Mouse (Mus musculus): ENCODE data around the gene Slfn14. TPM values are rescaled to one million over a fixed set of nuclear protein-coding genes. Genes with fewer than 3 reads are reported as not detected.
"Not testable (repeated sequence)": the region's sequence is repeated elsewhere in the genome, so short reads cannot be mapped to it uniquely, and the experiment has no call there.

The Slfn14 gene
- polyA plus RNA-seq, 1 experiment, result not detected

- DNase-seq (ENCODE audit: low read depth), result no peak
Measured at GRCm38 (mm10) chr11:83282084-83282483, 4.4 kb downstream of the Slfn14 start.

- DNase-seq (ENCODE audit: low read depth), result no peak
Measured at GRCm38 (mm10) chr11:83279691-83280090, 6.8 kb downstream of the Slfn14 start.

DNA sequence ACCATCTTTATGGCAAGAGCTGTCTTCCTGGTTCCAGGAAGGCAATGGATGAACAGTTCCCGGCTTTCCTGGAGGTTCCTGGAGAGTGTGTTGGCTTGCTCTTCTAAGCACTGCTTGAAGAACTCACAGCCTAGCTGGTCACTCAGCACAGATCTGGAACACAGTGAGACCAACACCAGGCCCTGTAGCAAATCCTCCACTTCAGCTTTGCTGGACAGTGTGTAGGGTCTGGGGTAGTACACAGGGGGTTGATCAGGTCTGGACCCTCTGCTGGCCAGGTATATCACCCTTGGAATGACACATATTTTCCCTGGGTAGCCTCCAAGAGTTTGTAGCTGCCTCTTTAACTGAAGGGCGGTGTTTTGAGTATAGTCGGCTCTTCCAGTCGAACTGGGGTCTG lies 7.5 kb downstream of the Slfn14 start:
- DNase-seq (ENCODE audit: low read depth), result no peak

- no peak for DNase-seq (ENCODE audit: low read depth)
Measured at GRCm38 (mm10) chr11:83276251-83276650, 10.3 kb downstream of the Slfn14 start.

- DNase-seq (ENCODE audit: low read depth), result no peak
Measured at GRCm38 (mm10) chr11:83271951-83272843, 14.3 kb downstream of the Slfn14 start.

GRCm38 (mm10) chr11:83271151-83271950 lies 15.2 kb downstream of the Slfn14 start:
- no peak for DNase-seq (ENCODE audit: low read depth)

GRCm38 (mm10) chr11:83270842-83271150 lies 15.7 kb downstream of the Slfn14 start:
- DNase-seq (ENCODE audit: low read depth), result no peak

- no peak for DNase-seq (ENCODE audit: low read depth)
Measured at GRCm38 (mm10) chr11:83263146-83263545, 23.4 kb downstream of the Slfn14 start.

- no peak for DNase-seq (ENCODE audit: low read depth)
Measured at GRCm38 (mm10) chr11:83262673-83263072, 23.9 kb downstream of the Slfn14 start.

- DNase-seq (ENCODE audit: low read depth), result not testable (repeated sequence)
Measured at GRCm38 (mm10) chr11:83257211-83257610, 29.3 kb downstream of the Slfn14 start.

DNA sequence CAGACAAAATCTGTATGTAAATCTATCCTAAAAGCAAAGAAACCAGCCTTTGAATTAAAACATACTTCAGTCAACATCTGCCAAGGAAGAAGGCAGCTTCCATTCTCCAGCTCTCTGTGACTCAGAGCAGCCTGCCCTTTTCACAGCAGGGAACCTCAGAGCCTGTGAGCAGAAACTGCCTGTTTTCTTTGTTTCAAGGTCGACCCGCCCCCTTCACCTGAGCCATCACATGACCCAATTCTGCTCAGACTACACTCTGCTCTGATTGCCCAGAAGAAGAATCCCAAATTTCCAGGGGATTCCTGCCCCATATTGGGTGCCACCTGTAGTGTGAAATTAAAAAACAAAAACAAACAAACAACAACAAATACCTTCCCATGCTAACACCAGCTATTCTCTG lies 46.7 kb downstream of the Slfn14 start:
- DNase-seq (ENCODE audit: low read depth), result no peak

DNA sequence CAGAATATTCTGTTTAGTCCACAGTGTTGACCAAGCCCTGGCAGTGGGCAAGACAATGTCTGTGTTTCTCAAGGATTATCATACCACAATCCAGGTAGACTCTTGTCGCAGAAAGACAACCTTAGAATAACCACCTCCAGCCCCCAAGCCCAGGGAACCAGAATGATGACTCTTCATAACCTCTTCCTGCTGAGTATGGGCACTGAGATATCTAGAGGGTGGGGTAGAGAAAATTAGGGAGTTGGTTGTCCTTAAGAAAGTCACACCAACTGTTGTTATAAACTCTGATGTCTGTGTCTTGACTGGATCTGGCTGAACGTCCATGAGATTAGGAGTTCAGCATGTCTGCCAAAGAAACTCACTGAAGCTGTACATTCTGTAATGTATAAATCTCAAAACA lies 48.1 kb downstream of the Slfn14 start:
- DNase-seq (ENCODE audit: low read depth), result no peak

DNA sequence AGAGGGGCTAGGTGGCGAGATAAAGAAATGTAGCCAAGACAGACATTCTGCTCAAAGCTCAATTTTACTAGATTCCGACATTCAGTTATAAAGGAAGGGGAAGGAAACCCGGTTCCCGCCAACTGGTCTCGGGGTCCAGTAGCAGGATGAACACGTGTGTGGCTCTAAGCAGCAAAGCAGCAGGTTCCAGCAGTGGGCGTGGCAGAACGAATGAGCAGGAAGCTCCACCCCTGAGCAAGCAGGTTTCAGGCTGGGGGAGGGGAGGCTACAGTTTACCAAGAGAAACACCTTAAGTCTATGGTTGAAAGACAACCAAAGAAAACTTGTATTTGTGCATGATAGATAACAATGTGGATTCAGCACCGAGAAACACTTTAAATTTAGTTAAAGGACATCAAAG lies 49.1 kb downstream of the Slfn14 start:
- not testable (repeated sequence) for DNase-seq (ENCODE audit: low read depth)

DNA sequence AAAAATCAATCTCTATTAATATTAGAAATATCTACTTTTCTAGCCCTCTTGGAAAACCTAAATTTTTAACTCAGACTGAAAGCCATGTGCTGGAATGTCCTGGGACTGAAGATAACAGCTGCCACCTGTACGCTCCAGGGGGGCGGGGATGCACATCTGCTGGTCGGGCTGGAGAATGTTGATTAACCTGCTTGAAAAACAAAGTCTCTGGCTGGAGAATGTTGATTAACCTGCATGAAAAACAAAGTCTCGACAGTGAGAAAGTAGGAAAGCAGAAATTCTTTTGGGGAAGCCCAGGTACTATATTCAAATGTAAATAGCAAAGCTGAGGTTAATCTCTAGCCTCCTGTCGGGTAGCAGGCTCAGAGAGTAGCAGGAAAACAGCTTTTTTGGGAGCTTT lies 52.9 kb downstream of the Slfn14 start:
- DNase-seq (ENCODE audit: low read depth), result not testable (repeated sequence)

- DNase-seq (ENCODE audit: low read depth), result no peak
Measured at GRCm38 (mm10) chr11:83230966-83231365, 55.6 kb downstream of the Slfn14 start.

GRCm38 (mm10) chr11:83227926-83228723 lies 58.4 kb downstream of the Slfn14 start:
- no peak for DNase-seq (ENCODE audit: low read depth)

DNA sequence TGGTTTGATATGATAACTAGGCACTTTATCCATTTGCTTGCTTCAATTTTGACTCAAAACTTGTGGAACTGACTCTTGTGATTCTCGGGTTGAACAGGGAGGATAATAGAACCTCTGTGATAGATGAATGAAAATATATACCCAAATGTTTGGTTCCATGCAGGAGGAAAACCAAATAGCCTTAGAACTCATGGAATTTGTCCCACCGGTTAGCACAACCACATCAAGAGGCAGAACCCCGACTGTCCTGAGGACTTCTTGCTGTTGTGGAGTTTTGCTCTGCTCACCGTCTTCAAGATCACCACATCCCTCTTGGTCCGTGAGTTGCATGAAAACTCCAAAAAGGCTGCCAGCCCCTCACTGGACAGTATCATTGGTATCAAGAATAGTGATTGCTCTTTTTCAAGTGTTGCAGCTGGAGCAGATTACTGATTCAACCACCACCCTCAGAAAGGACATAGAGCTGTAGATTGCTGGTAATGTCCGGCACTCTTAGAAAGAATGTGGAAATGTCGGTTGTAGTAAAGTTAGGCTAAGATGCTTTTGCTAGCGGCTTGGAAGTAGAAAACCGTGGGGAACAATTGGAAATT lies 61.1 kb downstream of the Slfn14 start:
- no peak for DNase-seq (ENCODE audit: low read depth)
